Mouse (Mus musculus): Measurements from ENCODE around the gene Bcl2l11. TPM values are rescaled to one million over a fixed set of nuclear protein-coding genes. Genes with fewer than 3 reads are reported as not detected.

Bcl2l11 gene
- polyA plus RNA-seq, 1 experiment from 2014 or later, result 26.2 TPM

GRCm38 (mm10) chr2:128133865-128134264, 8.0 kb downstream of the Bcl2l11 start:
- no peak overlapping the region for H3K4me3 ChIP-seq
- H3K27ac ChIP-seq, result no peak overlapping the region
- H3K27me3 ChIP-seq (ENCODE audit: insufficient read depth, poor library complexity, severe bottlenecking), result no peaks in the 10 kb centered on the region
- DNase-seq (ENCODE audit: low spot score), result no peak
- peaks cover 32% of the 10 kb centered on the region for H3K4me1 ChIP-seq (replicated peaks)
- no peaks in the 10 kb centered on the region for H3K9me3 ChIP-seq
- peaks cover 92% of the 10 kb centered on the region for H3K36me3 ChIP-seq

- Histone ChIP-seq H3K36me3 (peaks cover 94% of the 10 kb centered on the region), H3K27me3 (ENCODE audit: insufficient read depth, poor library complexity, severe bottlenecking) (no peaks in the 10 kb centered on the region), H3K4me1 (replicated peaks) (peaks cover 32% of the 10 kb centered on the region), H3K4me3 (no peak overlapping the region), H3K27ac (no peak overlapping the region), H3K9me3 (no peaks in the 10 kb centered on the region)
- no peak for DNase-seq (ENCODE audit: low spot score)
- 82% methylated on average over 5 of the region's 5 CpGs for WGBS
These were observed 8.6 kb downstream of the Bcl2l11 start for GRCm38 (mm10) chr2:128134474-128134873.

DNA sequence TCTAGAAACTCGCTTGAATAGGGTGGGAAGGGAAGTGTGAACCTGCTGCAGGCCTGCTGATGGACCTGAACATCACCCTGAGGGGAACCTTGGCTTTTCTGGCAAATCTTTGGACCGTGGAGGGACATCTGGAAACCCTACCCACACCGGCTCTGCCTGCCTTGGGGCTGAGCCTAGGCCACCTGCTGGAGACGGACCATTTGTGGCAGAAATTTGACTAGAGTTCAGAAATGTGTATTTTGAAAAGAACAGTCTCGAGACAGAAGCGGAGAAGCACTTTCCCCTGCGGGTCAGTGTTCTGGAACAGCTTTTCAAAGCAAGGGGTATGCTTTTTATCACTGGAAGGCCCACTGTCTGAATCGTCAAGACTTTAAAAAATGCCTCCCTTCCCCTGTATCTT, 9.1 kb downstream of the Bcl2l11 start:
- peaks cover 32% of the 10 kb centered on the region for H3K4me1 ChIP-seq (replicated peaks)
- WGBS, result 80% methylated on average over 8 of the region's 8 CpGs
- no peaks in the 10 kb centered on the region for H3K9me3 ChIP-seq
- H3K4me3 ChIP-seq, result no peak overlapping the region
- H3K27ac ChIP-seq, result no peak overlapping the region
- no peaks in the 10 kb centered on the region for H3K27me3 ChIP-seq (ENCODE audit: insufficient read depth, poor library complexity, severe bottlenecking)
- H3K36me3 ChIP-seq, result peaks cover 94% of the 10 kb centered on the region
- DNase-seq (ENCODE audit: low spot score), result no peak

DNA sequence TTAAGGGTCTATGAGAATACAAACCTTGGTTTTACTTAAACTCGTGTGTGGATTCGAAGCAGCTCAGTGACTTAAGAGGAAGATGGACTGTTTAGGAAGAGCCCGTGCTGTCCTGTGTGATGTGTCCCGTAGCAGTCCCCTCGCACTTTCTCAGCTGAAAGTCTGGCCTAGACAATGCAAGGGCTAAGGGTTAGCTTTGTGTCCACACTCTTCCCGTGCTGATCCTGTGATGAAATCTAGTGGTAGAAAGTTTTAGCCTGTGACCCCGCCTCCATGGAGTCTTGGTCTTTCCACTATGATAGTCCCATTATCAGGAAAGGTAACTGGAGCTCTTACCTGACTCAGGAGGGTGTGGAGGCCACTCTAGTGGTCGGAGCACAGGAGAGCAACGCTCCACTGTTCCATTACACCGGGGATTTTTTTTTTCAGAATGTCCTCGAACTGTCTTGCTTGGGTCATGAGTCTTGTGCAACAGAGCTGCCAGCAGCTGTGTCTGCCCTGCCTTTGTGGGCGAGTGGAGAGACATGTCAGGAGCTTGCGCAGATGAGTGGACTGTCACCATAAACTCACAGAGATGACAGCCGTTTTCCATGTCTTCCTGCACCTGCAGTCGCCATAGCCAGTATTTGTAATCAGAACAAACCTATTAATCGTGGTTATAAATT, 11.1 kb downstream of the Bcl2l11 start:
- no peak for DNase-seq (ENCODE audit: low spot score)
- WGBS, result 92% methylated on average over 16 of the region's 16 CpGs
- no peak overlapping the region for H3K27ac ChIP-seq
- H3K36me3 ChIP-seq, result peaks cover 91% of the 10 kb centered on the region
- H3K4me3 ChIP-seq, result no peak overlapping the region
- peaks cover 29% of the 10 kb centered on the region for H3K4me1 ChIP-seq (replicated peaks)
- H3K27me3 ChIP-seq (ENCODE audit: insufficient read depth, poor library complexity, severe bottlenecking), result no peaks in the 10 kb centered on the region
- no peaks in the 10 kb centered on the region for H3K9me3 ChIP-seq

DNA sequence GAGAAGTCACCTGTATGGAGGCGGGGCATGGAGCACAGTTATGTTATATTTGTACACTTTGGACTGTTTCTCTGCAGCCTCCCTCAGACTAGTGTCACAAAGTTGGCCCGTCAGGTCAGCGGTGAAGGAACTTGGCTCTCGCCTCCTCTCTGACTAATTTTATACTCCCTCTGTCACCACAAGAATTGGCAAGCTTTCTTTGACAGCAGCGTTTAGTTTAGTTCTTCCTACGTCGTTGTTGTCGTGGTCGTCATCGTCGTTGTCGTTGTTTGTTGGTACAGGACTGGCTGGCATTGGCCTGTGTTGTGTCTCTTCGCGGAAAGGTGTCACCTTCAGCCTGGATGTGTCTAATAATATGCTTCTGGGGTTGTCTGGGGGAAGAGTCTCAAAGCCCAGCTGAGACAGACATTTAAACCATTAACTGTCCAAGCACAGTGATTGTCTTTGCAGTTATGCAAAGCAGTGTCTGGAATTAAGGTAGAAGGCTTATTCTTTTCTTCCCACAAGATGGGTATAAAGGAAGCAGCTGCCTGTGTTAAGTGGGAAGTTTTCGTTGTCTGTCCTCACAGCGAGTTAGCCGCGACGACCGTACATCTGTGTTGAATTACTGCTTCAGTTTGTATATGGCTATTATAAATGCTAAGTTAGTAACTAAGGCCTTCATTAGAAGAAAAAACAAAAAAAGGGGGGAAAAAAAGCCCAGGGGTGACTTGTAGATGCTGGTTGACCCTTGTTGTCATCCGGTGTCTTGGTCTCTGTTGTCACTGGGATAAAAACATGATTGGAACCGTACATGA, 11.8 kb downstream of the Bcl2l11 start:
- H3K36me3 ChIP-seq, result peaks cover 95% of the 10 kb centered on the region
- no peak overlapping the region for H3K4me3 ChIP-seq
- no peak for DNase-seq (ENCODE audit: low spot score)
- H3K4me1 ChIP-seq (replicated peaks), result peaks cover 29% of the 10 kb centered on the region
- no peaks in the 10 kb centered on the region for H3K9me3 ChIP-seq
- WGBS, result 84% methylated on average over 22 of the region's 22 CpGs
- no peak overlapping the region for H3K27ac ChIP-seq
- no peaks in the 10 kb centered on the region for H3K27me3 ChIP-seq (ENCODE audit: insufficient read depth, poor library complexity, severe bottlenecking)

DNA sequence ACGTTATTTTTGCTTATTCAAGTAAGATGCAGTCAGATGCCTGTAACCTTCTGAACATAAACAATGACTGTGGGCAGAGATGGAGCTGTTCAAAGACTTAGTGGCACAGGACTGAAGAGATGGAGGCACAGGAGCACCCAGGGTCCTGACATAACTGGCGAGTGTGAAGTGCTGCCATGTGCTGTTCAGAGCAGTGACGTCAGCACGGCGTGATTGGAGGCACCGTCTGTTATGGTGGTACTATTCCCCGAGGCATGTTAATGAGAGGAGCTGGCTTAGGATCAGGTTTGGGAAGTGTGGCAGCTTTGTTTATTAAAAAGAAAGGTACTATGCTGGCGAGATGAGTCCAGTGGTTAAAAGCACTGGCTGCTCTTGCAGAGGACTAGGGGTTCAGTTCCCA, 13.1 kb downstream of the Bcl2l11 start:
- no peak for DNase-seq (ENCODE audit: low spot score)
- Histone ChIP-seq H3K36me3 (peaks cover 95% of the 10 kb centered on the region), H3K4me3 (no peak overlapping the region), H3K27ac (no peak overlapping the region), H3K27me3 (ENCODE audit: insufficient read depth, poor library complexity, severe bottlenecking) (no peaks in the 10 kb centered on the region), H3K4me1 (replicated peaks) (peaks cover 29% of the 10 kb centered on the region), H3K9me3 (no peaks in the 10 kb centered on the region)
- 85% methylated on average over 8 of the region's 8 CpGs for WGBS

GRCm38 (mm10) chr2:128139781-128140180, 13.9 kb downstream of the Bcl2l11 start:
- Histone ChIP-seq H3K27ac (no peak overlapping the region), H3K9me3 (no peaks in the 10 kb centered on the region), H3K27me3 (ENCODE audit: insufficient read depth, poor library complexity, severe bottlenecking) (no peaks in the 10 kb centered on the region), H3K36me3 (peaks cover 94% of the 10 kb centered on the region), H3K4me1 (replicated peaks) (peaks cover 22% of the 10 kb centered on the region), H3K4me3 (no peak overlapping the region)
- no peak for DNase-seq (ENCODE audit: low spot score)
- 76% methylated on average over 15 of the region's 15 CpGs for WGBS

- Histone ChIP-seq H3K9me3 (no peaks in the 10 kb centered on the region), H3K36me3 (peaks cover 90% of the 10 kb centered on the region), H3K27me3 (ENCODE audit: insufficient read depth, poor library complexity, severe bottlenecking) (no peaks in the 10 kb centered on the region), H3K4me1 (replicated peaks) (peaks cover 20% of the 10 kb centered on the region), H3K27ac (no peak overlapping the region), H3K4me3 (no peak overlapping the region)
- WGBS, result 94% methylated on average over 3 of the region's 3 CpGs
- no peak for DNase-seq (ENCODE audit: low spot score)
These were observed 14.3 kb downstream of the Bcl2l11 start for GRCm38 (mm10) chr2:128140183-128140582.

DNA sequence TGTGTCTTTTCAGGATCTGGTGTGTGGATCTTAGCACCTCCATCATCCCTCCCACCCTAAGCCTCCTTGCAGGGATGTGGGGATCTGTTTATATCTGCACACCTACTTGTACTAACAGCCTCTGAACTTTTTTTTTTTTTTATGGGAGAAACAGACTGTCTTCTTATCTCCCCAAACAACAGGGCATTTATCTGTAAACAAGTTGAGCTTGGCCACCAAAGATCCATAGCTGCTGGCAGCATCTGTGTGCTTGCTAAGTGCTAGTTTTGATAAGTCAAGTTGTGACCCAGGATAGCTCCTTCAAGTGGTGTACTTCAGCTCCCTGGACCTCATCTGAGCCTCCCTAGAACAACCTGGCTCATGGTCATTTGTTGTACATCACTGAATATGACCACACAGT, 18.2 kb downstream of the Bcl2l11 start:
- Histone ChIP-seq H3K27me3 (ENCODE audit: insufficient read depth, poor library complexity, severe bottlenecking) (no peaks in the 10 kb centered on the region), H3K27ac (no peak overlapping the region), H3K36me3 (peaks cover 86% of the 10 kb centered on the region), H3K4me1 (replicated peaks) (peaks cover 13% of the 10 kb centered on the region), H3K4me3 (no peak overlapping the region), H3K9me3 (no peaks in the 10 kb centered on the region)
- no peak for DNase-seq (ENCODE audit: low spot score)

DNA sequence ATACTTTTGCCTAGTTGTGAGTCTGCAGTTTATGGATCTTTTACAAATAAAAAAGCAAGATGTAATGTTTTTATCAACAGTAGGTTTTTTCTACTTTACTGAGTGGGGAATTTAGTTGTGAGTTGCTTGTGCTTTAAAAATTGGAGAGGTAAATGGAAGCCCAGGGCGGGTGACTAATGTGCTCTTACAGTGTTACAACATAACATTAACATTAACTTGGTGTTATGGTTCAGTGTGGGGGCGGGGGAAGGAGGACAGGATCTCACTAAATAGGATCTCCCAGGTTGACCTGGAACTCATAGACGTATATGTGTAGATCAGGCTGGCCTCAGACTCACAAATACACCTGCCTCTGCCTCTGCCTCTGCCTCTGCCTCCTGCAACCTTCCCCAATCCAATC, 19.6 kb downstream of the Bcl2l11 start:
- H3K4me3 ChIP-seq, result no peak overlapping the region
- no peak overlapping the region for H3K27ac ChIP-seq
- peaks cover 86% of the 10 kb centered on the region for H3K36me3 ChIP-seq
- no peaks in the 10 kb centered on the region for H3K27me3 ChIP-seq (ENCODE audit: insufficient read depth, poor library complexity, severe bottlenecking)
- DNase-seq (ENCODE audit: low spot score), result no peak
- no peaks in the 10 kb centered on the region for H3K9me3 ChIP-seq
- 91% methylated on average over 3 of the region's 3 CpGs for WGBS
- H3K4me1 ChIP-seq (replicated peaks), result no peaks in the 10 kb centered on the region

GRCm38 (mm10) chr2:128149596-128149995, 23.8 kb downstream of the Bcl2l11 start:
- DNase-seq (ENCODE audit: low spot score), result no peak
- no peaks in the 10 kb centered on the region for H3K9me3 ChIP-seq
- peaks cover 88% of the 10 kb centered on the region for H3K36me3 ChIP-seq

GRCm38 (mm10) chr2:128152211-128152610, 26.4 kb downstream of the Bcl2l11 start:
- H3K36me3 ChIP-seq, result peaks cover 97% of the 10 kb centered on the region

More at GRCm38 (mm10) chr2:128149596-128149995, 23.8 kb downstream of the Bcl2l11 start:
- Histone ChIP-seq H3K27ac (no peak overlapping the region), H3K4me1 (replicated peaks) (peaks cover 9% of the 10 kb centered on the region; the same call in 1 of the 2 replicates), H3K27me3 (ENCODE audit: insufficient read depth, poor library complexity, severe bottlenecking) (no peaks in the 10 kb centered on the region), H3K4me3 (no peak overlapping the region)
- 80% methylated on average over 5 of the region's 5 CpGs for WGBS

GRCm38 (mm10) chr2:128152845-128153550, 27.2 kb downstream of the Bcl2l11 start:
- no peaks in the 10 kb centered on the region for H3K27me3 ChIP-seq (ENCODE audit: insufficient read depth, poor library complexity, severe bottlenecking)
- peaks cover 97% of the 10 kb centered on the region for H3K36me3 ChIP-seq
- H3K4me3 ChIP-seq, result no peak overlapping the region
- no peak overlapping the region for H3K27ac ChIP-seq
- no peaks in the 10 kb centered on the region for H3K9me3 ChIP-seq
- peaks cover 34% of the 10 kb centered on the region for H3K4me1 ChIP-seq (replicated peaks)
- 86% methylated on average over 16 of the region's 16 CpGs for WGBS
- DNase-seq (ENCODE audit: low spot score), result no peak

More at GRCm38 (mm10) chr2:128152211-128152610, 26.4 kb downstream of the Bcl2l11 start:
- Histone ChIP-seq H3K4me3 (no peak overlapping the region), H3K9me3 (no peaks in the 10 kb centered on the region), H3K27me3 (ENCODE audit: insufficient read depth, poor library complexity, severe bottlenecking) (no peaks in the 10 kb centered on the region), H3K27ac (no peak overlapping the region), H3K4me1 (replicated peaks) (peaks cover 30% of the 10 kb centered on the region)
- WGBS, result 90% methylated on average over 9 of the region's 9 CpGs
- no peak for DNase-seq (ENCODE audit: low spot score)

All from hindbrain, embryonic 10.5 days (tissue).